Mouse (Mus musculus) myocyte (in vitro differentiated cells): ENCODE data around the gene Acsbg1.

Experiments used
- E2F4 ChIP-seq: IDR thresholded peaks from one replicate; pipeline ENCODE4 v1.6.1; 2011; ENCODE audit warnings: mild to moderate bottlenecking, control low read depth, moderate library complexity; ENCODE audit not compliant: insufficient read depth
- MAX ChIP-seq: IDR thresholded peaks from one replicate; pipeline ENCODE4 v1.6.1; 2011; ENCODE audit warnings: low read depth, mild to moderate bottlenecking, control low read depth
- MYOD1 ChIP-seq, 3 experiments: IDR thresholded peaks; one replicate each; pipeline ENCODE4 v1.6.1; 2011; ENCODE audit warnings: control low read depth in 2 of 3, low read depth in 2 of 3, mild to moderate bottlenecking in 2 of 3, moderate library complexity in 1 of 3; ENCODE audit not compliant: insufficient read length in 2 of 3, control insufficient read depth in 1 of 3
- MYOG ChIP-seq, 3 experiments: IDR thresholded peaks; one replicate each; pipeline ENCODE4 v1.6.1; 2011; ENCODE audit warnings: control low read depth in 2 of 3, low read depth in 2 of 3, mild to moderate bottlenecking in 2 of 3; ENCODE audit not compliant: insufficient read length in 2 of 3, control insufficient read depth in 1 of 3, insufficient read depth in 1 of 3
- POLR2A ChIP-seq: IDR thresholded peaks from one replicate; pipeline ENCODE4 v1.6.1; 2011; ENCODE audit warnings: low read depth, mild to moderate bottlenecking, control low read depth, moderate library complexity; ENCODE audit not compliant: insufficient read length
- POLR2AphosphoS2 ChIP-seq: IDR thresholded peaks from one replicate; pipeline ENCODE4 v1.6.1; 2011; ENCODE audit warnings: low read depth, control low read depth; ENCODE audit not compliant: insufficient read length
- REST ChIP-seq: IDR thresholded peaks from one replicate; pipeline ENCODE4 v1.6.1; 2011; ENCODE audit warnings: mild to moderate bottlenecking, control low read depth, moderate library complexity; ENCODE audit not compliant: insufficient read depth, insufficient read length
- TCF12 ChIP-seq: IDR thresholded peaks from one replicate; pipeline ENCODE4 v1.6.1; 2011; ENCODE audit warnings: mild to moderate bottlenecking, control low read depth; ENCODE audit not compliant: poor library complexity, insufficient read depth, severe bottlenecking

- no peak for TF ChIP-seq TCF12
- TF ChIP-seq MYOD1 (IDR thresholded peaks at IDR 0.05; ENCODE audit: control insufficient read depth in 1 of 3, insufficient read length in 2 of 3, low read depth in 2 of 3): no peak
- TF ChIP-seq POLR2A: no peak
- TF ChIP-seq MAX: no peak
- no peak for TF ChIP-seq E2F4
- no peak for TF ChIP-seq POLR2AphosphoS2
- TF ChIP-seq MYOG (IDR thresholded peaks at IDR 0.05; ENCODE audit: control insufficient read depth in 1 of 3, insufficient read depth in 1 of 3, insufficient read length in 2 of 3, low read depth in 2 of 3): no peak
- TF ChIP-seq REST: no peak
Measured at GRCm38 (mm10) chr9:54700746-54701145, 39.1 kb upstream of the Acsbg1 start.
